Mouse (Mus musculus) heart, postnatal 0 days (tissue): Measurements from ENCODE around the gene Krtap27-1. TPM values are rescaled to one million over a fixed set of nuclear protein-coding genes. Genes with fewer than 3 reads are reported as not detected.

ENCODE experiments used
- ATAC-seq: fragments of 200-750 bp; cut with Nextera tagmentation; 2 replicates; pipeline ENCODE4 v1.8.0; 2017; ENCODE audit warnings: low read depth, moderate number of reproducible peaks, moderate library complexity; ENCODE audit not compliant: insufficient read depth
- DNase-seq: peaks from one replicate; pipeline ENCODE4 v3.0.0-alpha.2; 2016; ENCODE audit warnings: low spot score
- H3K27ac ChIP-seq: fragments of 300-500 bp; sonication (generic); 2 replicates; pipeline ENCODE4 v1.5.1; 2014; ENCODE audit warnings: low read depth, mild to moderate bottlenecking
- H3K27me3 ChIP-seq: fragments of 300-500 bp; sonication (generic); 2 replicates; pipeline ENCODE4 v1.6.1; 2014; ENCODE audit warnings: low read length, mixed read lengths; ENCODE audit not compliant: control insufficient read depth, insufficient read depth
- H3K36me3 ChIP-seq: fragments of 300-500 bp; sonication (generic); replicated peaks from 2 replicates; pipeline ENCODE4 v1.6.1; 2014; ENCODE audit warnings: low read length, mixed read lengths; ENCODE audit not compliant: control insufficient read depth, insufficient read depth
- H3K4me1 ChIP-seq: fragments of 300-500 bp; sonication (generic); 2 replicates; pipeline ENCODE4 v1.6.1; 2014; ENCODE audit warnings: antibody characterized with exemption; ENCODE audit not compliant: control insufficient read depth, insufficient read depth
- H3K4me2 ChIP-seq: fragments of 300-500 bp; sonication (generic); 2 replicates; pipeline ENCODE4 v1.6.1; 2014; ENCODE audit warnings: low read depth, mild to moderate bottlenecking, low read length, moderate library complexity
- H3K4me3 ChIP-seq: fragments of 300-500 bp; sonication (generic); 2 replicates; pipeline ENCODE4 v1.5.1; 2014; ENCODE audit warnings: low read depth, low read length
- H3K9ac ChIP-seq: fragments of 300-500 bp; sonication (generic); replicated peaks from 2 replicates; pipeline ENCODE4 v1.6.1; 2014; ENCODE audit warnings: low read depth, low read length, mixed read lengths
- H3K9me3 ChIP-seq: fragments of 300-500 bp; sonication (generic); replicated peaks from 2 replicates; pipeline ENCODE4 v1.6.1; 2016; ENCODE audit warnings: low read length; ENCODE audit not compliant: control insufficient read depth
- CTCF ChIP-seq: IDR thresholded peaks from 2 replicates; pipeline ENCODE4 v1.5.1; 2016; ENCODE audit warnings: antibody characterized with exemption, control low read depth, low read depth
- EP300 ChIP-seq: IDR thresholded peaks from 2 replicates; pipeline ENCODE4 v1.6.1; 2016; ENCODE audit warnings: antibody characterized with exemption, low read depth
- WGBS: fragments of 180-500 bp; shearing (Covaris S2); extraction: QIAGEN DNeasy Blood & Tissue Kit; methylation state at CpG from one replicate; pipeline ENCODE4 v1.1.7; 2014; 5-methylcytosine and 5-hydroxymethylcytosine counted together
- polyA plus RNA-seq: library from polyadenylated mRNA; unstranded; fragments of >200 nt; fragmentation: Nextera tagmentation; extraction: Ambion mirVana; gene quantifications from 2 replicates; pipeline ENCODE4 v1.2.1, GENCODE M21; 2015
- total RNA-seq: library from RNA; depleted of rRNA; stranded (reverse); fragments of >200 nt; gene quantifications from 2 replicates; pipeline ENCODE4 v1.2.3, GENCODE M21; 2014; ENCODE audit warnings: low replicate concordance

The Krtap27-1 gene
- total and polyA plus RNA-seq, 2 experiments from 2014 or later: not detected

GRCm38 (mm10) chr16:88701072-88701864 is 29.8 kb upstream of the Krtap27-1 start:
- TF ChIP-seq EP300 (no peak), CTCF (no peak)
- H3K9me3 ChIP-seq: no peaks in the 10 kb centered on the region
- no peak for DNase-seq
- no peaks in the 10 kb centered on the region for H3K36me3 ChIP-seq
- WGBS: 45% methylated on average over 4 of the region's 4 CpGs
- H3K4me1 ChIP-seq: no peaks in the 10 kb centered on the region
- no peak overlapping the region for H3K4me2 ChIP-seq
- no peak for ATAC-seq
- H3K9ac ChIP-seq: no peak overlapping the region
- no peak overlapping the region for H3K4me3 ChIP-seq
- no peaks in the 10 kb centered on the region for H3K27me3 ChIP-seq
- H3K27ac ChIP-seq: no peak overlapping the region

- no peak overlapping the region for H3K27ac ChIP-seq
- H3K4me1 ChIP-seq: no peaks in the 10 kb centered on the region
- WGBS: 71% methylated on average over 4 of the region's 4 CpGs
- no peaks in the 10 kb centered on the region for H3K27me3 ChIP-seq
- ATAC-seq (no peak), DNase-seq (no peak)
- H3K4me3 ChIP-seq: no peak overlapping the region
- no peak overlapping the region for H3K4me2 ChIP-seq
- no peak overlapping the region for H3K9ac ChIP-seq
- H3K9me3 ChIP-seq: no peaks in the 10 kb centered on the region
- TF ChIP-seq CTCF (no peak), EP300 (no peak)
- H3K36me3 ChIP-seq: no peaks in the 10 kb centered on the region
Observed at GRCm38 (mm10) chr16:88696256-88696655, 24.8 kb upstream of the Krtap27-1 start.

- no peak overlapping the region for H3K4me2 ChIP-seq
- H3K9ac ChIP-seq: no peak overlapping the region
- WGBS: 58% methylated on average over 2 of the region's 2 CpGs
- no peaks in the 10 kb centered on the region for H3K9me3 ChIP-seq
- H3K4me1 ChIP-seq: no peaks in the 10 kb centered on the region
- H3K4me3 ChIP-seq: no peak overlapping the region
- DNase-seq (no peak), ATAC-seq (no peak)
- no peak for TF ChIP-seq EP300
- no peak for TF ChIP-seq CTCF
- no peaks in the 10 kb centered on the region for H3K36me3 ChIP-seq
- H3K27ac ChIP-seq: no peak overlapping the region
- no peaks in the 10 kb centered on the region for H3K27me3 ChIP-seq
Observed at GRCm38 (mm10) chr16:88681282-88681681, 9.8 kb upstream of the Krtap27-1 start.

- Histone ChIP-seq H3K9me3 (no peaks in the 10 kb centered on the region), H3K4me3 (no peak overlapping the region), H3K4me1 (no peaks in the 10 kb centered on the region), H3K4me2 (no peak overlapping the region), H3K27me3 (no peaks in the 10 kb centered on the region), H3K9ac (no peak overlapping the region), H3K36me3 (no peaks in the 10 kb centered on the region), H3K27ac (no peak overlapping the region)
- DNase-seq: no peak
- ATAC-seq: no peak
- WGBS: 80% methylated on average over 6 of the region's 6 CpGs
- TF ChIP-seq EP300 (no peak), CTCF (no peak)
Observed at GRCm38 (mm10) chr16:88679099-88679498, 7.6 kb upstream of the Krtap27-1 start.

- Histone ChIP-seq H3K4me1 (no peaks in the 10 kb centered on the region), H3K4me3 (no peak overlapping the region), H3K27me3 (no peaks in the 10 kb centered on the region), H3K9ac (no peak overlapping the region), H3K36me3 (no peaks in the 10 kb centered on the region), H3K4me2 (no peak overlapping the region), H3K27ac (no peak overlapping the region), H3K9me3 (no peaks in the 10 kb centered on the region)
- 47% methylated on average over 1 of the region's 1 CpGs for WGBS
- DNase-seq (no peak), ATAC-seq (peak; percentile 24; the same call in 1 of the 2 replicates)
- TF ChIP-seq CTCF (peak; percentile 56), EP300 (no peak)
Observed at GRCm38 (mm10) chr16:88657426-88657825, 14.0 kb downstream of the Krtap27-1 start.

- H3K4me2 ChIP-seq: no peak overlapping the region
- ATAC-seq: no peak
- H3K27ac ChIP-seq: no peak overlapping the region
- no peaks in the 10 kb centered on the region for H3K27me3 ChIP-seq
- H3K36me3 ChIP-seq: no peaks in the 10 kb centered on the region
- no peak for DNase-seq
- TF ChIP-seq EP300 (no peak), CTCF (no peak)
- no peaks in the 10 kb centered on the region for H3K9me3 ChIP-seq
- WGBS: 60% methylated on average over 2 of the region's 2 CpGs
- no peaks in the 10 kb centered on the region for H3K4me1 ChIP-seq
- H3K4me3 ChIP-seq: no peak overlapping the region
- no peak overlapping the region for H3K9ac ChIP-seq
Observed at GRCm38 (mm10) chr16:88651952-88652351, 19.5 kb downstream of the Krtap27-1 start.
